Mouse (Mus musculus): ENCODE measurements around the gene Pon1.
"Not testable (repeated sequence)": the region's sequence is repeated elsewhere in the genome, so short reads cannot be mapped to it uniquely, and the experiment has no call there.

Gene Pon1

GRCm38 (mm10) chr6:5193693-5194092 is at the start of gene Pon1:
Gene Pon1 (minus strand): TSS chr6:5193946.
- no peak for DNase-seq (ENCODE audit: low spot score in 2 of 2)

- DNase-seq (ENCODE audit: low spot score in 2 of 2): no peak
Measured at GRCm38 (mm10) chr6:5238799-5239198, 45.1 kb upstream of the Pon1 start.

GRCm38 (mm10) chr6:5237510-5237909 is 43.8 kb upstream of the Pon1 start:
- DNase-seq (ENCODE audit: low spot score in 2 of 2): no peak

- no peak for DNase-seq (ENCODE audit: low spot score in 2 of 2)
Measured at GRCm38 (mm10) chr6:5236843-5237371, 43.2 kb upstream of the Pon1 start.

- DNase-seq (ENCODE audit: low spot score in 2 of 2): no peak
Measured at GRCm38 (mm10) chr6:5234563-5234962, 40.8 kb upstream of the Pon1 start.

- DNase-seq (ENCODE audit: low spot score in 2 of 2): no peak
Measured at GRCm38 (mm10) chr6:5233812-5234211, 40.1 kb upstream of the Pon1 start.

- DNase-seq (ENCODE audit: low spot score in 2 of 2): no peak
Measured at GRCm38 (mm10) chr6:5232022-5232421, 38.3 kb upstream of the Pon1 start.

GRCm38 (mm10) chr6:5230261-5230660 is 36.5 kb upstream of the Pon1 start:
- DNase-seq (ENCODE audit: low spot score in 2 of 2): no peak

GRCm38 (mm10) chr6:5223551-5223950 is 29.8 kb upstream of the Pon1 start:
- DNase-seq (ENCODE audit: low spot score in 2 of 2): not testable (repeated sequence)

- no peak for DNase-seq (ENCODE audit: low spot score in 2 of 2)
Measured at GRCm38 (mm10) chr6:5222080-5222479, 28.3 kb upstream of the Pon1 start.

- no peak for DNase-seq (ENCODE audit: low spot score in 2 of 2)
Measured at GRCm38 (mm10) chr6:5218190-5218589, 24.4 kb upstream of the Pon1 start.

- no peak for DNase-seq (ENCODE audit: low spot score in 2 of 2)
Measured at GRCm38 (mm10) chr6:5207817-5208216, 14.1 kb upstream of the Pon1 start.

GRCm38 (mm10) chr6:5199916-5200315 is 6.2 kb upstream of the Pon1 start:
- DNase-seq (ENCODE audit: low spot score in 2 of 2): no peak

- DNase-seq (ENCODE audit: low spot score in 2 of 2): no peak
Measured at GRCm38 (mm10) chr6:5199376-5199905, 5.7 kb upstream of the Pon1 start.

- DNase-seq (ENCODE audit: low spot score in 2 of 2): no peak
Measured at GRCm38 (mm10) chr6:5198590-5198989, 4.8 kb upstream of the Pon1 start.

- no peak for DNase-seq (ENCODE audit: low spot score in 2 of 2)
Measured at GRCm38 (mm10) chr6:5190761-5191160, 3.0 kb downstream of the Pon1 start.

GRCm38 (mm10) chr6:5189507-5189906 is 4.2 kb downstream of the Pon1 start:
- DNase-seq (ENCODE audit: low spot score in 2 of 2): no peak

- DNase-seq (ENCODE audit: low spot score in 2 of 2): no peak
Measured at GRCm38 (mm10) chr6:5188938-5189337, 4.8 kb downstream of the Pon1 start.

- DNase-seq (ENCODE audit: low spot score in 2 of 2): no peak
Measured at GRCm38 (mm10) chr6:5188036-5188435, 5.7 kb downstream of the Pon1 start.

GRCm38 (mm10) chr6:5187586-5187985 is 6.2 kb downstream of the Pon1 start:
- no peak for DNase-seq (ENCODE audit: low spot score in 2 of 2)

- no peak for DNase-seq (ENCODE audit: low spot score in 2 of 2)
Measured at GRCm38 (mm10) chr6:5186229-5186950, 7.4 kb downstream of the Pon1 start.

GRCm38 (mm10) chr6:5180645-5181044 is 13.1 kb downstream of the Pon1 start:
- no peak for DNase-seq (ENCODE audit: low spot score in 2 of 2)

- DNase-seq (ENCODE audit: low spot score in 2 of 2): no peak
Measured at GRCm38 (mm10) chr6:5179189-5179588, 14.6 kb downstream of the Pon1 start.
